In the genomic region with DNA sequence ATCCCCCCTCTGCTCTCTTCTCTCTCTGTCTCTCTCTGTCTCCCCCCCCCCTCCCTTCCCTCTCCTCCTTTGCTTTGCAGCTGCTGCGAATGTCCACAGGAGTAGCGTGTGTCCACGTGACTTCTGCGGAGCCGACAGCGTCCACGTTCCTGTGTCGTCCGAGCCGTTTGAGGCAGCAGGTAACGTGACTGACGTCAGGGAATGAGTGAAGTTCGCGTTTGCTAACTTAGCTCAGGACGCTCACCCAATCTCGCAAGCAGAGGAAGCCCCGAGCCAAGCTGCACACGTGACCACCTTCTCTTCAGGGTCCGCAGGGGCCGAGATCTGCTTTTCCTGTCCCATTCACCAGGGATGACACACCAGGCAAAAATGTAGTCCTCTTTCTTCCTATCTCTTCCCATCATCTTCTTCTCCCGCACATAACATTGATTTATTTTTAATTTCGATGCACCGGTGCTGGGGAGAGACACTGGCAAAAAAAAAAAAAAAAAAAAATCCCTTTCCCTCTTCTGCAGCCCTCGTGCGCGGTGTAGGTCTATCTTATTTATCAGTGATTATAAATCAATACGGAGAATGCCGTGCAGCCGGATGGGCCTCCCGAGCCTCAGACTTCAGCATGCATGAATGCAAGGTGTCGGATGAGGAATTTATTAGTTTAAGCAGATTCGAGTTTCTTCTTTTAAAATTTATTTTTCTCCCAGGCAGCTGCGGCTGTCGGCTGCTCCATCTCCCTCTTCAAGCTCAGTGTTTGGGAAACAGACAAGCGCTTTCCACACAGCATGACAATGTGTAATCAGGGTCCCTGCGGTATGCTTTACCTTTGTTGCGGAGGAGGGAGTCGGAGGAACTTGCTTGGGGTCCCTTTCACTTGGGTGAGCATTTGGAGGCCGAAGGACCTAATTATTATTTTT, we compare ENCODE assay signal across 8 mouse cellular contexts.
DNase-seq lines count a peak whose midpoint lies in the region; ATAC-seq and TF ChIP-seq lines count a peak whose summit lies in the region.

No protein-coding gene starts in this region.

- H3K27ac ChIP-seq in kidney, embryonic 15.5 days: no peak overlapping the region
- H3K27ac ChIP-seq in ES-E14 (ENCODE audit: insufficient read depth, low read depth, low read length, poor library complexity, severe bottlenecking): peak overlapping the region; percentile 79
- peak overlapping the region; percentile 63 for H3K27ac ChIP-seq in midbrain, postnatal 0 days (ENCODE audit: low read depth, low read length)

- peaks cover 42% of the 10 kb centered on the region for H3K27me3 ChIP-seq in kidney, embryonic 15.5 days
- no peaks in the 10 kb centered on the region for H3K27me3 ChIP-seq in midbrain, postnatal 0 days (ENCODE audit: insufficient read depth, low read length)

- 0 out of 2 replicates have a peak overlapping the region, but pooled peaks have one; percentile 17 for H3K9ac ChIP-seq in kidney, embryonic 15.5 days
- H3K9ac ChIP-seq in ES-E14 (ENCODE audit: insufficient read depth, low read depth, low read length, poor library complexity, severe bottlenecking): peak overlapping the region; percentile 33
- peak overlapping the region; percentile 52 for H3K9ac ChIP-seq in midbrain, postnatal 0 days (replicated peaks; ENCODE audit: low read length, poor library complexity, severe bottlenecking)

- peak overlapping the region; percentile 89 for H3K4me2 ChIP-seq in kidney, embryonic 15.5 days
- H3K4me2 ChIP-seq in midbrain, postnatal 0 days (ENCODE audit: low read depth, low read length, poor library complexity, severe bottlenecking): peak overlapping the region; percentile 77

- TF ChIP-seq CTCF in midbrain, postnatal 0 days (IDR thresholded peaks at IDR 0.05): no peak

- no peaks in the 10 kb centered on the region for H3K36me3 ChIP-seq in kidney, embryonic 15.5 days
- H3K36me3 ChIP-seq in ES-E14 (ENCODE audit: control insufficient read depth, insufficient read depth, low read length, poor library complexity, severe bottlenecking): no peaks in the 10 kb centered on the region
- no peaks in the 10 kb centered on the region for H3K36me3 ChIP-seq in midbrain, postnatal 0 days (ENCODE audit: insufficient read depth, low read length)

- no peaks in the 10 kb centered on the region for H3K9me3 ChIP-seq in kidney, embryonic 15.5 days (replicated peaks)
- H3K9me3 ChIP-seq in ES-E14 (ENCODE audit: control insufficient read depth, insufficient read depth, low read depth, low read length): 0 out of 2 replicates have a peak, but pooled peaks cover 2% of the 10 kb centered on the region
- H3K9me3 ChIP-seq in midbrain, postnatal 0 days (ENCODE audit: low read length): no peaks in the 10 kb centered on the region

- H3K4me3 ChIP-seq in kidney, embryonic 15.5 days (replicated peaks): peak overlapping the region; percentile 48
- H3K4me3 ChIP-seq in ES-E14 (ENCODE audit: insufficient read depth in 1 of 2, low read depth in 1 of 2, low read length in 2 of 2, poor library complexity in 1 of 2, severe bottlenecking in 1 of 2): peak overlapping the region; percentile 45
- peak overlapping the region; percentile 35 for H3K4me3 ChIP-seq in midbrain, postnatal 0 days (ENCODE audit: low read depth, low read length)

- under 1% methylated on average over 39 of the region's 39 CpGs for WGBS in kidney, embryonic 15.5 days
- WGBS in midbrain, postnatal 0 days: under 1% methylated on average over 39 of the region's 39 CpGs

- H3K4me1 ChIP-seq in kidney, embryonic 15.5 days: peaks cover 24% of the 10 kb centered on the region
- peaks cover 6 to 40% of the 10 kb centered on the region in 2 experiments for H3K4me1 ChIP-seq in ES-E14 (ENCODE audit: control insufficient read depth in 2 of 2, insufficient read depth in 2 of 2, low read length in 2 of 2, poor library complexity in 1 of 2)
- H3K4me1 ChIP-seq in midbrain, postnatal 0 days (ENCODE audit: insufficient read depth, low read length): peaks cover 9% of the 10 kb centered on the region; the same call in 1 of the 2 replicates

- ATAC-seq in kidney, embryonic 15.5 days (replicated peaks; ENCODE audit: low FRiP score): peak; percentile 46; the same call in 1 of the 2 replicates
- ATAC-seq in midbrain, postnatal 0 days (ENCODE audit: low FRiP score): peak; percentile 70; the same call in 1 of the 2 replicates

- DNase-seq in kidney, postnatal 10 days: no peak
- DNase-seq in ES-E14 (ENCODE audit: low read depth, low spot score): no peak
- peak; percentile 60 for DNase-seq in embryo, embryonic 9.5 days (ENCODE audit: extremely low spot score)
- peak; percentile 17 for DNase-seq in induced T-regulatory cell, adult 2 months (ENCODE audit: low read depth)
- DNase-seq in midbrain, postnatal 0 days (ENCODE audit: low spot score): peak; percentile 58
- no peak for DNase-seq in urinary bladder, adult 18-20 months (ENCODE audit: low spot score in 2 of 2)
- DNase-seq in ovary, postnatal 14 days (ENCODE audit: low spot score): no peak

- in situ Hi-C loops in ES-E14 (cut with MboI; ENCODE audit: low sequenced_read_pairs in 2 of 2, unreplicated experiment in 2 of 2): no loop called here

TF ChIP-seq in ES-E14, 5 proteins besides CTCF, POLR2A, EP300 and RAD21:
- no peak for TF ChIP-seq MAFK (IDR thresholded peaks at IDR 0.05; ENCODE audit: insufficient read depth, low read depth, low read length)
- no peak for TF ChIP-seq CHD2 (IDR thresholded peaks at IDR 0.05; ENCODE audit: low read depth, low read length)
- TF ChIP-seq HCFC1 (IDR thresholded peaks at IDR 0.05; ENCODE audit: borderline replicate concordance, insufficient read depth, low read length): no peak
- peak; percentile 78 for TF ChIP-seq ZNF384 (IDR thresholded peaks at IDR 0.05; ENCODE audit: low read depth, low read length)

Comparison
In these comparisons a context has a peak if more than half of its experiments do, and no peak if none do; other contexts are left out.
1. DNase-seq: peak in embryo, embryonic 9.5 days (single experiment), induced T-regulatory cell, adult 2 months (single experiment) and midbrain, postnatal 0 days (single experiment); none in kidney, postnatal 10 days (single experiment), ES-E14 (single experiment), urinary bladder, adult 18-20 months (0 of 2) and ovary, postnatal 14 days (single experiment).
2. Peak in every context shown above with its lines, with median percentiles within 50 percentile points of each other: H3K4me3 ChIP-seq and H3K9ac ChIP-seq.